Mouse (Mus musculus) erythroblast, adult 5-6 weeks (primary cell): Measurements from ENCODE around the gene Ubqln1. TPM values are rescaled to one million over a fixed set of nuclear protein-coding genes. Genes with fewer than 3 reads are reported as not detected.
"Not testable (repeated sequence)": the region's sequence is repeated elsewhere in the genome, so short reads cannot be mapped to it uniquely, and the experiment has no call there.

Source experiments
- ATAC-seq: replicated peaks from 2 replicates; pipeline ENCODE4 v1.8.0; 2016; ENCODE audit warnings: moderate number of reproducible peaks, mild to moderate bottlenecking, moderate TSS enrichment, inconsistent platforms; ENCODE audit not compliant: poor library complexity, low FRiP score, severe bottlenecking
- total RNA-seq, 2 experiments: library from RNA; stranded (forward) in 1 of 2; stranded (reverse) in 1 of 2; fragments of 150-400 nt in 1 of 2; fragments of 200-764, 138-1000 nt in 1 of 2; gene quantifications; 2 replicates each; pipeline versions ENCODE4 v1.2.3 to v1.2.4; 2015 to 2017; ENCODE audit warnings: low replicate concordance in 2 of 2

The Ubqln1 gene
- total RNA-seq, 2 experiments from 2014 or later: 15.8 to 19.3 TPM

DNA sequence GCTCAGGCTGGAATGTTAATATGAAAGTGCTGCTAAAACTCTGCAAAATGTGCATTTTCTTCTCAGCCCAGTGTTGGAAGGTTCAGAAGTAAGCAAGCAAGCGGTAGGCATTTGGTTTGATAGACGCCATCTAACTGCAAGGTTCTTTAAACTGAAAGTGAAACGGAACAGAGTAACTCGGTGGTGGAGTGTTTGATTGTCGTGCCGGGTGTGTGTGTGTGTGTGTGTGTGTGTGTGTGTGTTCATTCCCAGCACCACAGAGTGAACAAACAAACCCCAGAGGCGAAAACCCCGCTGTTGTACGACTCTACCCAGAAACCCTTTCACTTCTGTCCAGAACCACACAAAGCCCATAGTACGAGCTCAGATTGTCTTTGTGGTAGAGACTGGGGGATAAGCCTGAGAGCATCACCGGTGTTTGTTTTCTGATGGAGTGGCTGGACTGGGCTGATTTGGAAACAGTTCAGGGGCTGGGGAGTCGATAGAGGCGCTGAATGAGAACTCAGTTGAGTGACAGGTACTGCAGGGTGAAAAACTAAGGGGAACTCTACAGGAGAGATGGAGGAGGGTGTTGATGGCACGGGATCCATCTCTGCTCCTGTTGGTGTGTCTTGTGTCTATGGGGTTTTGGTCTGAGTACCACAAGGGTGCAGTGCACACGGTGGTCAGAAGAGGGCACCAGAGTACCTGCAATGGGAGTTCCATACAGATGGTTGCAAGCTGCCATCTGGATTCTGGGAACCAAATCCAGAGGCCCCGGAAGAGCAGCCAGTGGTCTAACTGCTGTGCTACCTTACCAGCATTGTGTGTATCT is 57.1 kb downstream of the Ubqln1 start:
- ATAC-seq: peak; percentile 85

DNA sequence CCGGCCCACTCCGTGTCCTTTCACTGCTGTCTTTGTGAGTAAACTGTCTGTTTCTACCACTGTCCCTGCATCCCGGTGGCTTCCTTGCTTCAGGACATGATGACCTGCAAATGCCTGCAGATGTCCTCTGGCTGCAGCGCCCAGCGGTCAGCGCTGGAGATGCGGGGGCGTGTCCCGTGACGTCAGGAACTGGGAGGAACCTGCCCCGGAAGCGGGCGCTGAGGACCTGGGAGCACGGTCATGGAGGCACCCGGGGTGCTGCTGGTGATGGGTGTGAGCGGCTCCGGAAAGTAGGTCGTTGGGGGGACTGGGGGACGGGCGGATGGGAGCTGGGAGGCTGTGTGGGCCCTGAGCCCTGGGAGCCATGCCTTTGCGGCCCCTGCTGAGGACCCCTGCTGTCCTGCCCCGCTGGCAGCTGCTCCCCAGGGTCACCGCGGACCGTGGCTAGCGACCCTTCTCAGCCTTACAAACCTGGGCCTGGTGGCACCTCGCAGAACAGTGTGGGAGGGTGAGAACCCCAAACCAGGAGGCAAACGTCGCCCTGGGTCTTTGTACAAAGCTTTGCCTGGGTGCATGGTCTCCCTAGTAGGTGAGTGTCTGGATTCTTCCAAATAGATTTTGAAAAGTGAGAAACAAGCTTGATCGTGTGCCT is 57.9 kb downstream of the Ubqln1 start, which contains the start of gene Idnk:
Idnk (plus strand) TSS at position 203 of the 652 bp plus-strand sequence.
- peak; percentile 97 for ATAC-seq

DNA sequence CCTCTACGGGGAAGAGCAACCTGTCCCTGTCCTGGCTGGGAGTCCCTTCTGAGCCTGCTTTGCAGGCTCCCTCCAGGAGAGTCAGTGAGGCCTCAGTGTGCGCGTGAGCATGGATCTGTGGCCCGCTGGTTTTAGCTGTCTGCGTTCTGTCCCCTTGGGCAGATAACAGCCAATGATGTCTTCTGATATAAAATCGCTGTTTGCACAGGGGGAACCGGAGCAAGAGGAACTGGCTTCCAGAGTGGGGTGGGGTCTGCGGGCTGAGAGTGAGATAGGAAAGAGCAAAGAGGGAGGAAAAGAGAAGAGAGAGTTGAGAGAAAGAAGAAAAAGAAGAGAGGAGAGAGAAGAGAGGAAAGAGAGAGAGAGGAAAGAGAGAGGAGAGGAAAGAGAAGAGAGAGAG is 58.4 kb downstream of the Ubqln1 start:
- ATAC-seq: no peak

DNA sequence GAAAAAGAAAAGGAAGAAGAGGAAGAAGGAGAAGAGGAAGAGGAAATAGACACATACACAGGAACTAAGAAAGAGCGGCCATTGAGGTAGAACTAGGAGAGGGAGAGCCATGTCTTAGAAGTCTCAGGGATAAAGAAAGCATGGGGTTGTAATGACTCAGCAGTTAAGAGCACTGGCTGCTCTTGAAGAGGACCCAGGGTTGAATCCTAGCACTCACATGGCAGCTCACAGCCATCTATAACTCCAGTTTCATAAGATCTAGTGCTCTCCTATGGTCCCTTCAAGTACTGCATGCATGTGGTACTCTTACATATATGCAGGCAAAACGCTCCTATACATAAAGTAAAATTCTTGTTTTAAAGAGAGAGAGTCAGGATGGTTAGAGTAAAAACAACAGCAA is 59.4 kb downstream of the Ubqln1 start:
- ATAC-seq: no peak

DNA sequence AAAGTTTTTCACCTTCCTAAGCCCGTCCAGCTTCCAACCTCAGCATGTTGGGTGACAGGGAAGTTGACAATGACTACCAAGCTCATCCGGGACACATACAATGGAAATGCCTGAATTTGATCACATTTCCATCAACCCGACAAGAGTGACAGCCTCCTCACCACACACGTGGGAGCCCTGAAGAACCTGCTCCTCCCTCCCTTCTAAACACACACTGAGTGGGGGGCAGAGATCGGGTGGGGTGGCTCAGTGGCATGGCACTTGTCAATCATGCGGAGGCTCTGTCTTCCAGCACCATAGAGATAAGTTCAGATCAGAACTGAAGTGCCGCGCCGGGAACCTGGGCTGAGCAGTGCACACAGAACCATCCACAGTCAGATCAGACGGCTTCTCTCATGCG is 65.0 kb downstream of the Ubqln1 start:
- no peak for ATAC-seq

DNA sequence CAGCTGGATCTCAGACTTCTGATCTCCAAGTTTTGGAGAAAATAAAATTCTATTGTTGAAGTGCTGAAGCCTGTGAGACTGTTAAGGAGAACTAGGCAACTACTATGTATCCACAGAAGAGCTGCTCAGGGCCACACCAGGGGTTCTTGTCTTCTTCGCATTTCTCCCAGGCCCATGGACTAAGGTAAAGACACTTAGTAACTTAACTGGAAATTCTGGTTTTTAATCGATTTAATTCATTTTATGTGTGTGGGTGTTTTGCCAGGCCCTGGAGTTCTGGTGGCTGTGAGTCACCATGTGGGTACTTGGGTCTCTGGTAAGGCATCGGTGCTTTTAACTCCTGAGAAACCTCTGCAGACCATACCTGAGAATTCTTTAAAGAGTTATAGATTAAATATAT is 65.8 kb downstream of the Ubqln1 start:
- ATAC-seq: no peak

DNA sequence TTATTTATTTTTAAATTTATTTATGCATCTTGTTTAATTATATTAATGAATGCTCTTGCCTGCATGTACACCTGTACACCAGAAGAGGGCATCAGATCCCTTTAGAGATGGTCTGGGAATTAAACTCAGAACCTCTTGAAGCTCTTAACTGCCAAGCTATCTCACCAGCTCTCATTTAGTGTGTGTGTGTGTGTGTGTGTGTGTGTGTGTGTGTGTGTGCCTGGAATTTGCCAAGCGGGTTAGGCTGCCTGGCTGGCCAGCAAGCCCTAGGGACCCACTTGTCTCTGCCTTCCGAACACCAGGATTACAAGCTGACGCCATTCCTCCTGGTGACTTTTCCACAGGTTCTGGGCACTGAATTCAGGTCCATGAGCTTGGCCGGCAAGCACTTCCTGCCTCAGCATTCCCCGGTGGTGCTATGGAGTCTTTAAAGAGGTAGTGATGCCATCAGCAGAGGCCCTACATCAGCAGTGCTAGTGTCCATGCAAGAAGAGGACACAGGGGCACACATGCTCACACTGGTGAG is 66.4 kb downstream of the Ubqln1 start:
- peak; percentile 83 for ATAC-seq

DNA sequence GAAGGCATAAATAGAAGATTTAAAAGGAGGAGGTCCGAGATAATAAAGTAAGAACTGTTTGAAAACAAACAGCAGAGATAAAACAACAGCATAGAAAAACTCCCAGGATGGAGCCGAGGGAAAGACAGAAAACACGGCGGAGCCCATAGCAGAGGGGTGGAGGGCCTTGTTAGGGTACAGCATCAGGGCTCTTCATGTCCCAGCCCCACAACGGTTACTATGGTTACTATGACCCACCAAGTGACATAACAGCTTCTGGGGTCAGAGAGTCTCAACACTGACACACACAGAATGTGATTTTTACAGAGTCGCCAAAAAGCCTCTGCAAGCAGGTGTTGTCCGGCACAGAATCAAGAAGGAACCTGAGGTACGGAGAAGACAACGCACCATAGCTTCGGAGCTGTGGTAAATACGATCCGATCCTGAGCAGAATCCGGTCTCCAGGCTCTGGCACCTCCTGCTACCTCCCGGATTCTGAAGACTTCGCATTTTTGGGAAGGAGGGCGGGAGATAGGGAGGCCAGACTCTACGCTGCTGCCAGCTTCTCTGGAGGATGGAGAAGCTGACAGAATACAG is 67.1 kb downstream of the Ubqln1 start:
- peak; percentile 96 for ATAC-seq

DNA sequence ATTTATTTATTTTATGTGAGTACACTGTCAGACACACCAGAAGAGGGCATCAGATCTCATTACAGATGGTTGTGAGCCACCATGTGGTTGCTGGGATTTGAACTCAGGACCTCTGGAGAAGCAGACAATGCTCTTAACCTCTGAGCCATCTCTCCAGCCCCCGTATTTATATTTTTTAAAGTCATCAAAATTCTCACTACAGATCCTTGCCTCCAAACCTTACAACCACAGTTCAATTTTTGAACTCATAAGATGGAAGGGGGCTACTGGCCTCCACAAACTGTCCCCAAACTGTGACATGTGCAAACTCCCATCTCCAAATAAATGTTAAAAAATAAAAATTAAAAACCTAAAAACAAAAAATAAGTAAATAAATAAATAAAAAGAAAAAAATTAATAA is 67.7 kb downstream of the Ubqln1 start:
- no peak for ATAC-seq

DNA sequence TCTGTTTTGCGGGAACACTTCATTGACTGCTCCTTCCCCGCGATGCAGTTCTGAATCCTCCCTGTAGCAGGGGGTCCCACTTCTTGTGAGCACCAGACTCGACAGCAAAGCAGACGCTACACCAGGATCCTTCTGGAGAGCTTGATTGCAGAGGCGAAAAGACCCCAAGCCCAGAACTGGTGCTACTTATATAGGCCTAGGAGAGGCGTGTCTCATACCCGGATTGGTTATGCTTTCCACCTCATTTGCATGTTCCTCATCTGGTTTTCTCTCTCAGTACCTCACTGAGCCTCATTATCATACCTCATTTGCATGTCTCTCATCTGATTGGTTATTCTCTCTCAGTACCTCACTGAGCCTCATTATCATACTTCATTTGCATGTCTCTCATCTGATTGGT is 68.8 kb downstream of the Ubqln1 start:
- not testable (repeated sequence) for ATAC-seq

DNA sequence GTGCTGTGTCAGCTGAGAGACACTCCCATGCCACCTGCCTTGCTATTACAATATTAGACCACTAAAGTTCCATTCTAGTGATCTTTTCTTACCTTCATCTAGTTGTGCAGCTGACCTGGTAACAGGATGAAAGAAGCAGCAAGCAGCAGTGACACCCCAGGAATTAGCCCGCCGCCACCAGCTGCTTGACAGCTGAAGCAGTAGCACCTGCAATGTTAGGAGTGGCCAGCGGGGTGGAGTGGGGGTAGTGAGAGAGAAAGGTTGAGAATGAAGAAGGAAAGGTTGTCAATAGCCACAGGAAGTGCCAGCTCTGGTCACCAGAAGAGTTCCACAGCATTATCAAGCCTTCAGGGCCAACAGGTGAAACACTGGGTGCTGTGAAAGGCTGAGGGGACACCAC is 83.8 kb downstream of the Ubqln1 start:
- no peak for ATAC-seq

DNA sequence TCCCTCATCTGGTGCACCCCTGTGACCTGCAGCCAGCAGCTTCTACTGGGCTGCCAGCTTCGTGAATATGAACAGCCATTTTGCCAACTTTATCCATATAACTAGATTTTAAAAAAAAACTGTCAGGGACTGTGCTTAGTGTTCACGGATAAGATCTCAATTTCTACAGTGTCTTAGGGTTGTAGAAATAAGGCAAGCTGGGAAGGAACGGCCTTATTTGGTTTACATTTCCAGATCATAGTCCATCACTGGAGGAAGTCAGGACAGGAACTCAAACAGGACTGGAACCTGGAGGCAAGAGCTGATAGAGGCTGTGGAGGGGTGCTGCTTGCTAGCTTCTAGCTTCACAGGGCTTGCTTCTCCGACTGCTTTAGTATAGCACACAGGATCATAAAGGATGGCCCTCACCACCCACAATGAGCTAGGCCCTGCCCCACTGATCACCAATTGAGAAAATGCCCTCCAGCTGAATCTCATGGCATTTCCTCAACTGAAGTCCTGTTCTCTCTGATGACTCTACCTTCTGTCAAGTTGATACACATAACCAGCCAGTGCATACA is 85.7 kb downstream of the Ubqln1 start:
- ATAC-seq: no peak

DNA sequence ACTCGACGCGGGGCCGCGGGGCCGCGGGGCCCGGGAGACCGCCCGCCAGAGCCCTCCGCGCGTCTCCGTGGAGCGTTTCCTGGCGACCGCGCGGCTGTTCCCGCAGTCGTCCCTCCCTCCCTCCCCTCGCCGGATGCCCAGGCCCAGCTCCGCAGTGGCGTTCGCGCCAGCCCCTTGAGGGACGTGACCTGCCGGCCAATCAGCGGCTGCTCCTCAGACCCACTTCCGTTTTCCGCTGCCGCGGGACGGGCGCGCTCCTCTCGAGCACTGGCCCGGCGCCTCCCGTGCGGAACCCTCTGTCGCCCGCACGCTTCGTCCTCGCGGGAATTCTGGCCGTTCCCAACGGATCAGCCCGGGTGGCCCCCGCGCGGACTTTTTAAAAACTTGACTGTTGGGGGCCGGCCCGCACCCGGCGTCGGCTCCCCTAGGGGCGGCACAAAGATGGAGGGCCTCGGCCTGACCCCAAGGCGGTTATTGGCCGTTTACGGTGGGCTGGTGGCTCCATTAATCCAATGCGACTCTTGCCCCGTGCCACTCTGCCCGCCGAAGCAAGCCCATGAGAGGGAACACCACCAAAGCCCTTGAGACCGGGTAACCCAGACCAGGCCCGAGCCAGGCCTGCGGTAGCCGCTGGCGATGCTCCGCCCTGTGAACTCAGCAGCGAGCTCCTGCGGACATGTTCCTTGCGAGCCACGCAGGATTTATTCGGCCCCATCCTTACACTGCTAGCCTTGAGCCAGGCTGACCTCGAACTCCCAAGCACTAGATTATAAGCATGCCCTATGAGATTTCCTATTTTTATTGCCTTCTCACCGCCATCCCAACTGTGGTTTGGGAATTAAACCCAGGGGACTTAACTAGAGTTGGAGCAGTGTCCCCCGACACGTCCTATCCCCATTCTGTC is 86.4 kb downstream of the Ubqln1 start:
- peak; percentile 90 for ATAC-seq

DNA sequence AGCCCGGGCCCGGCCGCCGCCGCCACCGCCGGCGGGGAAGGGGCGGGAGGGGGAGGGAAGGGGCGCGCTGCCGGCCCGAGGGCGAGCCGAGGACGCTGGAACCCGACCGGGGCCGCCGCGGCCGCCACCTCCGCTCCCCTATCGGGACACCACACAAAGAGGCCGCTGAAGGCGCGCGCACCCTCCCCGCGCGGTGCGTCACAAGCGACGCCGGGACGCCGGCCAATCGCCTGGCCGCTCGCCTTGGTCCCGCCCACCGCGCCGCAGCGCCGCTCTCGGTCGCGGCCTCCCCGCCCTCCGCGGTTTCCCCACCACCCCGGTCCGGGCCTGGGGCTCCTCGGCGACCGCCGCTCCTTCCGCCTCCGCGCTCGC is 87.1 kb downstream of the Ubqln1 start, which contains the start of gene Hnrnpa0:
Hnrnpa0 (minus strand) TSS at position 161 of the 372 bp plus-strand sequence.
- ATAC-seq: peak; percentile 80

DNA sequence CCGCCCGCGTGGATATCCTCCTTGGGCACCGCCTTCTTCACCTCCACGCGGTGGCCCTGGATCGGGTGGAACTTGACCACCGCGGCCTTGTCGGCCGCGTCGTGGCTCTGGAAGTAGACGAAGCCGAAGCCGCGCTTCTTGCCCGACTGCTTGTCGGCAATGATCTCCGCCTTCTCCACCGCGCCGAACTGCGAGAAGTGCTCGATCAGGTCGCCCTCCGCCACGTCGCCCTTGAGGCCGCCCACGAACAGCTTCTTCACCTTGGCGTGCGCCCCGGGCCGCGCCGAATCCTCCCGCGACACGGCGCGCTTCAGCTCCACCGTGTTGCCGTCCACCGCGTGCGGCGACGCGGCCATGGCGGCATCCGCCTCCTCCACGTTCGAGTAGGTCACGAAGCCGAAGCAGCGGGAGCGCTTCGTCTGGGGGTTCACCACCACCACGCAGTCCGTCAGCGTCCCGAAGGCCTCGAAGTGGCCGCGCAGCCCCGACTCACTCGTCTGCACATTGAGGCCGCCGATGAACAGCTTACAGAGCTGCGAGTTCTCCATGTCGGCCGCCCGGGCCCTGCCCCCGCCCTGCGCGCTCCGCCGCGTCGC is 87.6 kb downstream of the Ubqln1 start:
- ATAC-seq: 0 out of 2 replicates have a peak, but pooled peaks have one; percentile 20

DNA sequence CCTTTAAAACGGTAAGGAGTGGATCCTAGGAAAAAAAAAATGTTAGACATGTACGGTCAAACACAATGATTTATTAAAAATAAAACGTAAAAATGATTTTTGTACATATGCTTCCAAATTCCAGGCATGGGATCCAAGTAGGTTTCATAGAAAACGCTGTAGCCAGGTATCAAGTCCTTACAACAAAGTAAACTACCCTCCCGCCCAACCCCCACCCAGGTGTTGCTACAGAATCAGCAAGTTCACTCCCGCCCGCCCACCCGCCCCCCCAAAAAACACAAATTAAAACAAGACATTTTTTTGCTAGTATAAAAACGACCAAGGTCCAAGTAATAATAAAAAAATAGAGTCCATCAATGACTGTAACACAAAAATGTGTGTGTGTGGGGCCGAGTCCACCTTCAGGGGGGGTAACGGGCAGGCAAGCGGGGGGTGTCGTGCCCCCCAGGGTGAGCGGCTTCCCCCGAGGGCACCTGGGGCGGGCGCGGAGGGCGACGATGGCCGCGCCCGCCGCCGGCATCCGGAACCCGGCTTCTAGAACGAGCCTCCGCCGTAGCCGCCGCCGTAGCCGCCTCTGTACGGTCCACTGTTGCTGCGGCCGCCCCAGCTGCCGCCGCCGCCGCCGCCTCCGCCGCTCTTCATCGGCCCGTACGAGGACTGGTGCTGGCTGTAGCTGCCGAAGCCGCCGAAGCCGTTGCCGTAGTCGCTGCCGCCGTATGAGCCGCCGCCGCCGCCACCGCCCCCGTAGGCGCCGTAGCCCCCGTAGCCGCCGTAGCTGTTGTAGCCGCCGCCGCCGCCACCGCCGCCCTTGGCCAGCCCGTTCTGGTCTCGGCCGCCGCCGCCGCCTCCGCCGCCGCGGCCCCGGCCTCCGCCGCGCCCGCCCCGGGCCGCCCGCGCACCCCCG is 88.3 kb downstream of the Ubqln1 start:
- no peak for ATAC-seq
